Mouse (Mus musculus) hindlimb bud, embryonic 11.5 days (tissue): ENCODE results near the gene Pigk.

Experiments used
- DNase-seq: peaks from one replicate; pipeline ENCODE4 v3.0.0-alpha.2; 2012; ENCODE audit warnings: low read depth, low spot score; ENCODE audit errors: extremely low spot score

The Pigk gene

DNA sequence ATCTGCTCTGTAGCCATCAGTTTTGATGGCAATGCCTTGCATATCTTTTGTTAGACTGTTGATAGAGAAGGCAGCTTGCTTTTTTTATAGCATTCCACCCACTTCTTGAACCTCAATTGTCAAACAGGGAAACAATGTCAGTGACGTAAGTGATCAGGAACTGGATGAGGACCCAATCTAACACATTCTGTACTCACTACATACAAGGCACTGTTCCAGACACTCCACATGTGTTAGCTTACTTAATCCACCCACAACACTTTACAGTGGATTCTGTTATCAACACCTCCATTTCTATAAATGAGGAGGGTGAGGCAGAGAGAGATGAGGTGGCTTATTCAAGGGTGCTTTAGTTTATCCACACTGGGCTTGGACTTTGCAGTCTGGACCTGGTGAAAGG lies 124.0 kb downstream of the Pigk start:
- DNase-seq: no peak

DNA sequence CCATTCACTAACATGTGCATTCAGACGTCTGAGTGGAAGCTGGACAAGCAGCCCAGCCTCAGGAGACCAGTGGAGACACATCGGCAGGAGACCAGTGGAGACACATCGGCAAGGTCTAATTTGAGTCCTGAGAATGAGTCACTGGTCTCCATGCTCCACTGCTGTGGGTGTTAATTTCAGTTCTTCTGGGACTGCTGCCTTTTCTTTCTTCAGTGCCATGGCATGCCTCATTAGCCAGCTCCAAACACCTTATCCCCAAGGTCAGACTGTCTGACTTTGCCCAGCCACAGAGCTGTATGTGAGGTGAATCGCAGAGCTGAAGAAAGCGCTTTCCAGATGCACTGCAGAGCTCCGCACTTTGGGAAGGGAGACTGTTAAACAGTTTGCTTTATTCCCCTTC lies 127.4 kb downstream of the Pigk start:
- no peak for DNase-seq

DNA sequence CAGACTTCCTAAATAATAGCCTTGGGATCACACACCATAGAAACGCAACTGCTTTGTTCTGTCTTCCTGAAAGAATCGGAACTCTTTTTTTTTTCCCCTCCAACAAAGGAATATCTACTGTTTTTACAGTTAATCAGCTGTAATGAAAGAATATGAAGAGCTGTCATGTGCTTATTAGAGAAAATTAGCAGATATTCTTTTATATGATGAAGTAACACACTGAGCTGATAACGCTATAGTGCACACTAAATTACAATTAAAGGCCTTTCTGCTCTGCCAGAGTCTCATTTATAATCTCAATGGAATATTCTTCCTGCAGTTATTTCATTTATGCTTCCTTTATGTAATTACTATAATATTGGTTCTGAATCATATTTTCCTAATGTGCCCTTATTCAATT lies 128.7 kb downstream of the Pigk start:
- no peak for DNase-seq

DNA sequence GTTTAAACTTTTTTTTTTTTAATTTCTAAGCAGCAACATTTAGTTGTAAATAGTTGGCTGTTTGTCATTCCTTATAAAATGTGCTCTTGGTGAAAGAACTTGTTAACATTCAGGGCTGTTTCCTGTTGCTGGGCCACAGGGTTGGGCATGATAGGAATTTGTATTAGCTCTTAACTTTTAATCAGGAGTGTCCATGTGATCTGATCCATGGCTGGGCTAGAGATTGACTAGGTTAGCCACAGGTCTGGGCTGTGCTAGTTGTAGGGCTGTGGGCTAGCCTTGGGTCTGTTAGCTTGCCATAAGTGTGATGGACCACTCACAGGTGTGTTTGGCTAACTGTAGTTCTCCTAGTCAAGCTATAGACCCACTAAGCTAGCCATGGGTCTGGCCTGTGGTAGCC lies 130.0 kb downstream of the Pigk start:
- DNase-seq: no peak

DNA sequence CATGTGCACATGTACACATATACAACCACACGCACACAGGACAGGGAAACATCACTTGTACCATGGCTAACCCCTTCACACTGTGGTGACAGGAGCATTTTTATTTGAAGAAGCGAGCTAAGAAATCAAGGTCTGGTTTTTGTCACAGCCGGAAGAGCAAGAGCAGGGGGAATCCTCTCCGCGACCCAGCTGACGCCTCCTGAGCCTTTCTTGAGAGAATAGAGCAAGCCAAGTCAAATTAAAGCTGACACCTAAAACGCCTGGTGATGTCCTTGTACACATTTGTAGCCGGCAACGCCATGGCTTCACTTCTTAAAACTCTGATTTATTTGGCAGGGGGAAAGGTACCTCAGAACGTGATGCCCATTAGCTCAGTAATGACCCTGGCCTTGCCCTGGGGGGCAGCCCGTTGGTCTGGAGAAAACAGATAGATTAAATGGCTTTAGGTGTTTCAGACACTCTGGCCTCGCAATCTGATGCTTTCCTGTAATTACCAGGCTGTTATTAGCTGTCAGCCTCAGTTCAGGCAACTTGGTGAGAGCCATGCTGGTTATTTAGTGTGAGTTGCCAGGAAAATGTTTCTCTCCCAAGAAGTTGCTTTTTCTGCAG lies 141.2 kb downstream of the Pigk start:
- DNase-seq: peak; percentile 10

DNA sequence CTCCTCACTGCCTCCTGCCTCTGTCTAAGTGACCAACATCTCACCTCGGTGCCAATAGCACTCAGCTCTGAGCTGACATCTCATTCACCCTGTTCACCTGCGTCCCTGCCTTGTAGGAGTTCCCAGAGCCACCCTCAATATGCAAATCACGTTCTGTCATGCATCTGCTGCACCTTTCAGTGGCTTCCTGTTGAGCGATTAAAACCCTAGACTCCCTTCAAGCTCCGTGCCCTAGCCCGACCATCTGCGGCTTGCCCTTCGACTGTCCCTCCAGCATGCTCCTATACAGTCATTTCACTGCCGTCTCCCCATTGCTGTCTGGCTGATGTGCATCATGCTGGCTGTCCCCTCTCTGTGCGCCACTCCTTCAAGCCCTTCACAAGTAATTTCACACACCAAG lies 142.2 kb downstream of the Pigk start:
- DNase-seq: no peak

DNA sequence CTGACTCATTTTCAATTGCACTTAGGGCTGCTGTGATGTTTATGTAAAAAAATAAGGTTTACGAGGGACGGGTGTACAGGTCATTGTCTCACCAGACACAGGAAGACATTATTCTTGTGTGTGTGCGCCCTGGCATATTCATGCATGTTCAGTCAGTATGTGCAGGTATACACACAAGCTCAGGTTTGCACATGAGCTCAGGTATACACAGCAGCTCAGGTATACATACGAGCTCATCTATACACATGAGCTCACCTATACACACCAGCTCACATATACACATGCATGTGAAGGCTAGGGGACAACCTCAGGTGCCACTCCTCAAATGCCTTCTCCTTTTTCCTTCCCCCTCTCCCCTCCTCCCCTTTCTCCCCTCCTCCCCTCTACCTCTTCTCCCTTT lies 147.6 kb downstream of the Pigk start:
- no peak for DNase-seq

DNA sequence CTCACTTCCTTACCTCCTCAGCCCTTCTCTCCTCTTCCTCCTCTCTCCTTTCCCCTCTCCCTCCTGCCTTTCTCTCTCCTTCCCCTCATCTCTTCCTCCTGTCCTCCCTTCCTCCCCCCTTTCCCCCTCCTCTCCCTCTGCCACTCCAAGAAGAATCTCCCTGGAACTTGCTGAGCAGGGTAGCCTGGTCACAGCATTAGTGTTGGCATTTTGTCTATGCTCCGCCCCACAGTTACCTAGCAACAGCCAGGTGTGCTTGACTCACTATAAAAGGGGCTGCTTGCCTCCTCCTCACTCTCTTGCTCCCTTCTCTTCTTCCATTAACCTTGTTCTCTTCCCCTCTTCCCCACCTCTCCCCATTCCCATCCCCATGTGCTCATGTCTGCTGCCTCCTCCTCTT lies 148.1 kb downstream of the Pigk start:
- no peak for DNase-seq

DNA sequence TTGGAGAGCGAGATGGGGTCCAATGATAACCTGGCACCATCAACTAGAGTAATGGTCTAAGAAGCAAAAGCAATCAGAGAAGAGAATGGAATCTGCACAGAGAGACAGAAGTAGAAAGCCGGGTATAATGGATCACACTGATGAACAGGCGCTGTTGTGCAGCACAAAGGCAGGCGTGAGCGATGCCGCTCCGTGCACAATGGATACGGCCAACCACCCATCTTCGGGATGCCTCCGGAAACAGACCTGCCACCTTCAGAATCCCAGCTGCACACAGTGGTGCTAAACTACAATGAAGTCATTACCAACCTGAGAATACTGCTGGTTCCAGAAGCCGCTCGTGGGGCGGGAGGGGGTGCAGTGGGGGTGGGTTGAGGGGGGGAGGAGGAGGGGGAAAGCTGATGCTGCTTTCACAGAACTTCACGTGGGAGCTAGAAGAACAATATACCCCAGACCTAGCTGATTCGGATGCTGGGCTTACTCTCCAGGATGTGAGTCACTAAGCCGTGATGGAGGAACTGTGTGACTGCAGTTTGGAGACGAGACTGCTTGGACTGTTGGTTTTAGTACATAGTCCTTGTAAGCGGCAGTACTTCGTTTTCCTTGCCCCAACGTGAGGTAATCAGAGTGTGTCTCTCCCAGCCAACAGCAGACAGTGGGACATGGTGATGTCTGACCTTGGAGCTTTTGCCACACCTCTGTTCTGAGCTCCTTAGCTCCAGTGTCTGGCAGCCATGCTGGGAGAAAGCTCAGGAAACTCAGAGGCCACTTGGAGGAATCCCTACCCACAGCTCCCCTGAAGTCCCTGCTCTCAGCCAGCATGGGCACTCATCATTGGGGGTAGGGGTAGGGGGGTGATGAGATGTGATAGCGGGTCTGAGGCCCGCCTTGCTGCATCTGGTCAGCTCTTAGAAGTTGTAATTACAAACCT lies 152.4 kb downstream of the Pigk start:
- no peak for DNase-seq

DNA sequence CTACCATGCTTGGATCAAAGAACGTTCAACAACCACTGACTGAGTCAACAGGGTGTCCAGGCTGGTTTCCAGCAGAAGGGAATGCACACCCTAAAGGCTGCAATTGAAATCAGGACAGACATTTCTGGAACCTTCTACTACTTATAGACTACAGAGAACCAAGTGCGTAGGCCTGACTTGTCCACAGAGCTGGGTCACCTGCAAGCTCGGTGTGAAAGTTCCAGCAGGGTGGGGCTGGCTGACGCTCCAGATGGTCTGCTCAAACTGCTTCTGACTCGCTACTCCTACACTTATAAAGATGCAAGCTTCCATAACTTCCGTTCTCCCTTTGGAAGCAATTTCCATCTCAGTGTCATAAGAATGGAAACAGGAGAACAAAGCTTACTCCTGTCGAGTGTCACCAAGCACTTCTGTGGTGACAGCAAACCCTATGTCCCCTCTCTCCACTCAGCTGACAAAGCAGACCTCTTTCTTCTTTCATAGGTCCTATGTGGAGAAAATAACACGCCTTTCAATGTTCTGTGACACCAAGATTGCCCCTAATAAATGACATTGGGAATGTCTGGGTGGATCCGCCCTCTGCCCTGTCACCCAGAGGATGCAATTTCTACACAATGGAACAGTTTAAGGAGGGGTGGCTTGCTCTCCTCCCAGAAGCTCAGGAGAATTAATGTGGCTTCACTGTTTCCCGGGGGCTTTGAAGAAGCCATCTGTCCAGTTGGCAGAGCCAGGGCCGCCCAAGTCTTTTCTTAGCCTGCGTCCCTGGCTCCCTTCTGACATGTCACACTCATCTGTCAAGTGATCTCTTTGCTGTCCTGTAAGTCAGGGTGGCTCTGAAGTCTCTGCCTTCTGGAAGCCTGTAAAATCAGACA lies 154.0 kb downstream of the Pigk start:
- DNase-seq: no peak

DNA sequence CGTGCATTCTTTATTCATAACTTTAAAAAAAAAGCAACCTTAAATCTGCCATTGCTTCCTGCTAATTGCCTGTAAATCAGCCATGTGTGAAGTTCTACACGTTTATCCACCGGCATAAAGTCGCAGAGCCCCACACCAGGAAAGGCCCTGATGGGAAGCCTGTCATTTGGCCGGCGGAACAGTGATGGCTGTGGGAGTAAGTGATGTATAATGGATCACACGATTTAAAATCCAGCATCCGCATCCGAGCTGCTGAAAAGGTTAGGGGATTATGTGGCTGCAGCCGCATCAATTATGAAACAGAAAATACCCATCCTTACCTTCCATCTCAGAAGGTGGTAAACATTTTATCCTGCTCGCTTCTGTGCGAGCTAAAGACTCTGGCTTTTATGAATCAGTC lies 158.2 kb downstream of the Pigk start:
- DNase-seq: no peak

DNA sequence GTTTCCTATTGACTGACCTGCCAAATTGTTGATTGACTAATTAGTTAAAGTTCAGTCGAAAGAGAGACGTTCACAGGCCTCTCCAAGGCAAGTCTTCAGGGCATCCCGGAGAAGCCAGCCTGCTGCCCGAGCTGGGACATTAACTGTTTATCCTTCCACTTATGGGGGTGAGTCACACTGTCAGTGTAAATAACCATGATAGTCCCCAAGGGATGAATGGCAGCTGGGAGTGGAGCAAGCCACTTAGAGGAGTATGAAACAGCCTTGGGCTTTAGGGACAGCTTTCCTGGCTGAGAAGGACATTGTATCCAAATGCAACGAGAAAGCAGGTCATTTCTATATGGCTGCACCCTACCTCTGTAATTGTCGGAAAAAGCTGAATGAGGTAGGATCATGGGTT lies 158.7 kb downstream of the Pigk start:
- no peak for DNase-seq

DNA sequence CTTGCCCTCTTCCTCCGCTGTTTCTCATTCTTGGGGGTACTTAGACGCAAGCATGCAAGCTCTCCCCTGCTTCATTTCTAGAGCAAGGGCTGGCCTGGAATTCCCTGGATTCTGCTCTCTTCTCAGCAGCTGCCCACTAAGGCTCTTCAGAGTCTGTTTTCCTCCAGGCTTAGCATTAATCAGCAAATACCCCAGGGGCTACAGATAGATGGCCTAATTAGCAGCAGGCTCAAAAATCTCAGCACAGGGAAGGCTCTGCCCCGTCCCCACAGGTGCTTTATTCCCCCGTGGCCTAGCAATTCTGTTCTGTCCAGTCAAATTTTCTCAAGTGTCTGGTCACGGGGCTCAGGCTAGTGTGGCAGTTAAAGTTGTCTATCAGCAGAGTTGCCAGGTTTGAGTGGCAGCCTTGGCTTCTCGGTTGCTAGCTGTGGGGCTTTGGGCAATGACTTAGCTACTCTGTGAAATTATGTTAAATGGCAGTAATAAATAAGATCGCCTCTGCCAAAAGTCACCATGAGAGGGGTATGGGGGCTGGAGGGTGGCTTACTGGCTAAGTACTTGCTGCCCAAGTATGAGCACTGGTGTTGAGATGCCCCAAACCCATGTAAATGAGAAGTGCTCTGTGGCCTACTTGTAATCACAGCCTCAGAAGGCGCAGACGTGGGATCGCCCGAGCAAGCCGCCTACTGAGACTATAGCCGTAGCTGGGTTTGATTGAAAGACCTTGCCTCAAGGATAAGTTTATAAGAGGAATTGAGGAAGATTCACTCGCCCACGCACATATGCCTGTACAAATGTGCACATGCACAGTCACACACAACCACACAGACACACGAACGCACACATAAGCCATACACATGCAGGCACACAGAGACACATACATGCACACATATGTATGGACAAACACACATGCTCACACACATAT lies 160.8 kb downstream of the Pigk start:
- DNase-seq: no peak

DNA sequence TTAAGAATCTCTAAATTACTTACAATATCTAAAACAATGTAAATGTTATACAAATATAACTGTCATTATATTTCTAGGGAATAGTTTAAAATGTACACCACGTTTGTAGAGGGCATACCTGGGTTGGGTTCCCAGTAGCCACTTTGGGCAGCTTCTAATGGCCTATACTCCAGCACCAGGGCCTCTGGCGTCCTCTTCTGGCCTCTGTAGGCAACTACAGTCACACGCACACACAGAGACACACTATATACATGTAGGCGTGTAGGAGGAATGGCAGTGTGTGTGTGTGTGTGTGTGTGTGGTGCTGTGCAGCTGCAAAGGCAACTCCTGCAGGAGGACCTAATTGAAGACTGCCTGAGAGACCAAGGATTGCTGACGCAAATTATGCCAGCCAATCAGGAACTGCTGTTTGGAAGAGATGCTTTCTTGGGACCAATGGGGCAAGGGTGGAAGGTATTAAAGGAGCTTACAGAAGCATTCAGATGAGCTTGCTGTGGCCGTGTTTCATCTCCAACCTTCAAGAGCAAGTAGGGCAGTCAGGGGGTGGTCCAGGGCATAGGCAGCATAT lies 161.9 kb downstream of the Pigk start:
- no peak for DNase-seq

DNA sequence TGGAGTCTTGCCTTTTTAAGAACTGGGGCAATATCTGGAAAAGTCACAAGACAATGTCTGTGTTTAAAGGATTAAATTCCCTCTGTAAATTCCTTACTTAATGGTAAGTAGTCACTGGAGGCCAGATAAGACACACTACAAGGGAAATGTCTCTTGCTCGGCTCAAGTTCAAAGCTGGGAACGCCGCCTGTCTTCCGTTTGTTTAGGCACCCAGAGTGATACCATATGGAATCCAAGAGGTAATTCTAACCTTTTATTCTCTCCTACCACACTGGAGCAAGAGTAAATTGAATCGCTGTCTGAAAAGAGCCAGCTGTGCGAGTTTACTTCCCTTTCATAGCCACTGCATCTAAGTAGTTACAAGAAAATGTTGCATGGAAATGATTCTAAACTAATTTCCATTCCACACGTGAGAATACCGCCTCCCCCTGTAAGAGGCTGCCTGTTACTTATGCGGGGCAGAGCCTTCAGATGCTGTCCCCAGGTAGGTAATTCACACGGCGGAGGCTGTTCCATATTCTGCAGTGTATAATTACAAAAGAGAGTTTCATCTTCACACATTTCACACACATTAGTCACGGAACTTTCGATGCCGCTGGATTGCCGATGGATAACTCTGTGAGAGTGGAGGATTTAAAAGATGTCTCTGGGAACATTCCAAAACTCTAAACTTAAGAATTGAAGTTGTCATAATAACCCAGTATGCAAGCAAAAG lies 166.4 kb downstream of the Pigk start:
- no peak for DNase-seq

DNA sequence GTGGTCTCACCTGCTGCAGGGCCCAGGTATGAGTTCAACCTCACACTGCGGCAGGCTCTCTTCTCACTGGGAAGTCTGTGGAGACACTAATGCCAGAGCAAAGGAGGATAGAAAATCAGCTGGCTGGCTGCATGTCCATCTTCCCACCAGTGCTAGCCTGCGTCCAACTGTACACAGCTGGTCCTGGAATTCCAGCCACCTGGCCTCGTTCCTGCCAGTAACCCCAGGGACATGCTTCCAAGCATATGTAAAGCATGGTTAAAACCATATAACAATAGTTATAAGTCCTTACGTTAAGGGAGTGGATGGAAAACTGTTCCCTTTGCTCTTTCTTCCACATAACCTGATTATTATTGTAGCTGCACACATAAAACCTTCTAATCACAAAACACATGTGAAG lies 167.8 kb downstream of the Pigk start:
- DNase-seq: no peak

DNA sequence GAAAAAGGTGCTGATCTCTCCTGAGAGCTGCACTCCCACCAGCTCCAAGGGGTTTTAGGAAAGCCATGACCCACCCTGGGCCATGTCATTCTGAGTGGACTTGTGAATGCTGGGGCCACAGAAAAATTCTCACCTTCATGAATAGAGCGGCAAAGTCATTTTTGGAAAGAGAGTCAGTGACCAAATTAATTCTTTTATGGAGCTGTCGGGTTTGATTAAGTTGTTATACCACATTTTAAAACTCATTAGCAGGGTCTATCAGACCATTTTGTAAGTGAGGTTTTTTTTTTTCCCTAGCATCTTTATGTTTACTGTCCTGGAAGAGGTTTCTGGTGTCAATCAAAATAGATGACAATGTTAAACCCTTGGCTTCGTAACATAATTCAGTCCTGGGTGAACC lies 169.7 kb downstream of the Pigk start:
- DNase-seq: no peak

DNA sequence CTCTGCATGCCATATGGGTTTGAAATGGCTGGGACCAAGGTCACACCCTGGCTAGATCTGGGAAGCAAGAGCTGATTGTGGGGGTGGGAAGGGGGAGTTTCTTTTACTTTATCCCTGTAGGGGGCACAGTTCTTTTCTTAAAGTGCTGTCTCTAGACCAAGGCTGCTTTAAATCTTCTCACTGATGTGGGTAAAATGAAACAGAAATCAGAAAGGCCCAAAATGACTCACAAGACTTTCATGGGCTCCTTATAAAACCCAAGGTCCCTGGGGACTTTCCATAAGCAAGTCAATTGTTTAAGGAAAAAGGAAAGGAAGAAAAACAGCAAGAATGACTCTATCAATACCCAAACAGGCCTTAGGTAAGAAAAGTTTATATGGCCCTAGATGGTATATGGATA lies 172.8 kb downstream of the Pigk start:
- DNase-seq: no peak

DNA sequence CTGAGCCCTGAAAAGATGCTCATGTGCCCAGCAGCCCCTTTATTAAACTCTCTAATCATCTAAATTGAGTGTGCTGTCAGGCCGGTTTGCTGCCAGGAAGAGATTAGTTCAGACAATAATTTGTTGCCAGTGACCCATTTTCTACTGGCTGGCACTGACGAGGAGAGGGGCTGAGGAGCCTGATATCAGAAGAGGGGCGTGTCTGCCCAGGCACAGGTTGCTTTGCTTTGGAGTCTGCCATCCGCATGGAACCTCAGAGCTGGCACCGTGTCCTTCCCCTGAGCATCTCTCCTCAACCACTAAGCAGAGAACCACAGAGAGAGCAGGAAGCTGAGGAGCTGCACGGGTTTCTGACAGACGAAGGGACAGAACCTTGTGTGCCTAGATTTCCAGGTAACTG lies 174.2 kb downstream of the Pigk start:
- DNase-seq: no peak

DNA sequence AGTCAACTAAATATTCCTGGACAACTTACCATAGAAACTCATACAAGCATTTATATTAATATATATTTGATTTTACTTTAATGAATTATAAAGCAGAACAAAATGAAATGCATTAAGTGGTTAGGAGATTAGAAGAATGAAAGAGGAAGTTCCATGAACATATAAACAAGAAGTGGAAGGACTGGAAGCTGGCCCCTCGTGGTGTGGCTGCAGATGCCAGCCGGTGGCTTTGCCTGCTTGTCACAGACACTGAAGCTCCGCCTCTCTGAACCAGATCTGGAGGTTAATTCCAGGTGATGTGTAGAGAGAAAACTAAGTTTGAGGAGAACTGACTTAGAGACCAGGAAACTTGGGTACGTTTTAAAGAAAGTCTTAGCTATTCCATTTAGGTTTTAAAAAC lies 181.0 kb downstream of the Pigk start:
- no peak for DNase-seq
